Mouse (Mus musculus) hindbrain, embryonic 15.5 days (tissue): ENCODE results near the gene Chsy1. TPM values are rescaled to one million over a fixed set of nuclear protein-coding genes. Genes with fewer than 3 reads are reported as not detected.

ENCODE experiments used
- ATAC-seq: fragments of 200-750 bp; cut with Nextera tagmentation; 2 replicates; pipeline ENCODE4 v1.8.0; 2017; ENCODE audit warnings: low read depth, moderate number of reproducible peaks, moderate TSS enrichment; ENCODE audit not compliant: low FRiP score
- H3K27ac ChIP-seq: fragments of 300-500 bp; sonication (generic); replicated peaks from 2 replicates; pipeline ENCODE4 v1.5.1; 2015; ENCODE audit warnings: mild to moderate bottlenecking, inconsistent platforms
- H3K27me3 ChIP-seq: fragments of 300-500 bp; sonication (generic); 2 replicates; pipeline ENCODE4 v1.6.1; 2015; ENCODE audit warnings: control low read depth, inconsistent platforms
- H3K36me3 ChIP-seq: fragments of 300-500 bp; sonication (generic); 2 replicates; pipeline ENCODE4 v1.6.1; 2015; ENCODE audit warnings: control low read depth, inconsistent platforms
- H3K4me1 ChIP-seq: fragments of 300-500 bp; sonication (generic); replicated peaks from 2 replicates; pipeline ENCODE4 v1.6.1; 2015; ENCODE audit warnings: control low read depth, inconsistent platforms
- H3K4me2 ChIP-seq: fragments of 300-500 bp; sonication (generic); 2 replicates; pipeline ENCODE4 v1.6.1; 2015; ENCODE audit warnings: moderate library complexity, mild to moderate bottlenecking, inconsistent platforms
- H3K4me3 ChIP-seq: fragments of 300-500 bp; sonication (generic); 2 replicates; pipeline ENCODE4 v1.5.1; 2015; ENCODE audit warnings: mild to moderate bottlenecking, inconsistent platforms
- H3K9ac ChIP-seq: fragments of 300-500 bp; sonication (generic); 2 replicates; pipeline ENCODE4 v1.6.1; 2015; ENCODE audit warnings: inconsistent platforms
- H3K9me3 ChIP-seq: fragments of 300-500 bp; sonication (generic); 2 replicates; pipeline ENCODE4 v1.6.1; 2016; ENCODE audit warnings: control low read depth, inconsistent platforms
- WGBS: fragments of 180-500 bp; shearing (Covaris S2); methylation state at CpG from one replicate; pipeline ENCODE4 v1.1.7; 2015; 5-methylcytosine and 5-hydroxymethylcytosine counted together
- polyA plus RNA-seq: library from polyadenylated mRNA; unstranded; fragments of >200 nt; fragmentation: Nextera tagmentation; extraction: Ambion mirVana; gene quantifications from 2 replicates; pipeline ENCODE4 v1.2.1, GENCODE M21; 2015

The Chsy1 gene
- polyA plus RNA-seq, result 9.2 and 10.7 TPM in 2 replicates

GRCm38 (mm10) chr7:66108961-66109854 is at the start of gene Chsy1:
Gene Chsy1 (plus strand): TSS chr7:66109515.
- no peaks in the 10 kb centered on the region; the same call in 1 of the 2 replicates for H3K27me3 ChIP-seq
- H3K4me3 ChIP-seq, result peak within 1 kb of the TSS; percentile 78
- WGBS, result under 1% methylated on average over 110 of the region's 123 CpGs
- peak; percentile 91 for ATAC-seq
- H3K27ac ChIP-seq, result peak within 1 kb of the TSS; percentile 94
- peak within 1 kb of the TSS; percentile 96 for H3K4me2 ChIP-seq
- H3K9me3 ChIP-seq, result no peaks in the 10 kb centered on the region
- H3K9ac ChIP-seq, result peak within 1 kb of the TSS; percentile 79
- peaks cover 35% of the 10 kb centered on the region for H3K4me1 ChIP-seq
- no peaks in the 10 kb centered on the region for H3K36me3 ChIP-seq

DNA sequence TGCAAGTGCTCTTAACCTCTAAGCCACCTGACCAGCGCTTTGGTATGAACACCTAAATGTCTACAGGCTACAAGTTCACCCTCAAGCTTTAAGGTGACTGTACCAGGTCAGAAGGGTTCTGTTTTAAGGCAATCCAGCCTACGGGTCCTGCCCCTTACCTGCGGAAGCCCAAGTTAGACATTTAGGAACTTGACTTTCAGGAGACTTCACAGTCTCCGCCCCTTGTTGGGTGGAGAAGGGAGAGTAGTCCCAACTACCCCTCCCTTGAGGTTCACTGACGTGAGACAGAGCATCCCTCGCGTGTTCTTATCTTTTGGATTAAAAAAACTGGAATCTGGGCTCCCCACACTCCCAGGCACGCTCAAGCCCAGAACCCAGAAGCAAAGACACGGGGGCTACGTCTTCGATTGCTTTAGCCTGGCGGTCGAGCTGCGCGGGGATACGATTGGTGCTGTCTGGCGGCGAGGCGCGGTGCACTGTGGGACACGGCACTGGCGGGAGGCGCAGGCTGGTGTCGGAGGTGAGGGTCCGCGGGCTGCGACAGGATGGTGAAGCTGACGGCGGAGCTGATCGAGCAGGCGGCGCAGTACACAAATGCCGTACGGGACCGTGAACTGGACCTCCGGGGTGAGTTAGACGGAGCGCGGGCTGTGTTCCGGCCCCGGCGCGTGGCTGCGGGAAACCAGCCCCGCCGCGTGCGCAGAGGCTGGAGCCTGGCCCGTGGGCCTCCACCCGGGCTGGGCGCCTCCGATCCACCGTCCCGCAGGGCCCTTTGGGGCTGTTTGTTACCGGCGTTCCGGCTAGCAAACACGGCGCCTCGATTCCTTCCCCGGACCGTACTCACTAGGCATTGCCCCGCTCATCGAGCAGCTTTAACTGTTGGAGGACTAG is 49.0 kb upstream of the Chsy1 start:
- peak overlapping the region; percentile 86 for H3K4me3 ChIP-seq
- peaks cover 20% of the 10 kb centered on the region for H3K4me1 ChIP-seq
- WGBS, result 1% methylated on average over 64 of the region's 64 CpGs
- H3K27ac ChIP-seq, result peak overlapping the region; percentile 76
- 0 out of 2 replicates have a peak, but pooled peaks cover 5% of the 10 kb centered on the region for H3K27me3 ChIP-seq
- ATAC-seq, result peak; percentile 94
- H3K9ac ChIP-seq, result peak overlapping the region; percentile 78
- peak overlapping the region; percentile 89 for H3K4me2 ChIP-seq
- H3K36me3 ChIP-seq, result peaks cover 22% of the 10 kb centered on the region
- H3K9me3 ChIP-seq, result no peaks in the 10 kb centered on the region

GRCm38 (mm10) chr7:66061057-66061456 is 48.3 kb upstream of the Chsy1 start:
- ATAC-seq, result no peak
- 2% methylated on average over 14 of the region's 14 CpGs for WGBS
- peak overlapping the region; percentile 89 for H3K4me2 ChIP-seq

GRCm38 (mm10) chr7:66076411-66076810 is 32.9 kb upstream of the Chsy1 start:
- Histone ChIP-seq H3K27me3 (no peaks in the 10 kb centered on the region), H3K27ac (no peak overlapping the region), H3K9ac (no peak overlapping the region), H3K4me2 (no peak overlapping the region), H3K36me3 (peaks cover 44% of the 10 kb centered on the region), H3K9me3 (no peaks in the 10 kb centered on the region), H3K4me3 (no peak overlapping the region), H3K4me1 (peaks cover 22% of the 10 kb centered on the region)
- WGBS, result 62% methylated on average over 2 of the region's 2 CpGs
- no peak for ATAC-seq

More at GRCm38 (mm10) chr7:66061057-66061456, 48.3 kb upstream of the Chsy1 start:
- H3K4me3 ChIP-seq, result peak overlapping the region; percentile 86
- no peak overlapping the region for H3K27ac ChIP-seq
- H3K4me1 ChIP-seq, result peaks cover 20% of the 10 kb centered on the region
- 0 out of 2 replicates have a peak, but pooled peaks cover 5% of the 10 kb centered on the region for H3K27me3 ChIP-seq
- peak overlapping the region; percentile 78 for H3K9ac ChIP-seq
- peaks cover 28% of the 10 kb centered on the region for H3K36me3 ChIP-seq
- H3K9me3 ChIP-seq, result no peaks in the 10 kb centered on the region

DNA sequence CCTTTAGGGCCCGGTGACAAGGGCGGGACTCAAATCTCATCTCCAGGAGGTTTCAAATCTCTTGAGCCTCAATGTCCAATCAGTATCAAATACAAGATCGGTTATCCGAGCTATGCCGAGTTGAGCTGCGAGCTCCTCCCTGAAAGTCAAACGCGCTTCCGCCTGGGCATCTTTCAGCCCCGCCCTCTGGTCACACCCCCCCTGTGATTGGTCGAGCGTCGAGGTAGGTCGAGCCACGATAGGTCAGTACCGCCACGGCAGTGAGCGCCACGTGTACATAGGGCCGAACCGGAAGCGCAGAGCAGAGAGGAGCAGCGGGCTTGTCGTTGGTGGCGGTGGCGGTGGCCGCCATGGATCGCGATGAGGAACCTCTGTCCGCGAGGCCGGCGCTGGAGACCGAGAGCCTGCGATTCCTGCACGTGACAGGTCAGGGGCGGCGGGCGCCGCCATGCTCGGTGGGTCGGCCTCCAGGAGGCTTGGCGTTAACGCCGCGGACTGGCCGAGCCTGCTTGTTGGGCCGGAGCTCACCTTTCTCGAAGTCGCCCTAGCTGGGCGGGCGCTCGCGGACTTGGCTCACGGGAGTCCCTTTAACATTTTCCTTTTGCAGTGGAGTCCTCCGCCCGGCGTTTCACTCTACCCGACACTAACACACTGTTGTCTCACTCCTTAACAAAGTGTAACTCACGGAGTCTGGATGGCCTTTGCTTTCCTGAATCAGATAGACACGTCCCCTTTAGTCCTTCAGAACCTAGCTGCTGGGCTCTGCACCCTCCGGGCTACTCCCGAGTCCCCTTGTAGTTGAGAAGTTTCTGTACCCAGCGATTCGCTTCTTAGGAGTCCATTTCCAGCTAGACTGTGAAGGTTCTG is 29.7 kb upstream of the Chsy1 start, which contains the start of gene Selenos:
TSS of gene Selenos (plus strand) at position 286 of the 867 bp plus-strand sequence.
- H3K4me2 ChIP-seq, result peak within 1 kb of the TSS; percentile 74
- H3K27ac ChIP-seq, result peak within 1 kb of the TSS; percentile 83
- under 1% methylated on average over 62 of the region's 65 CpGs for WGBS
- peak; percentile 100 for ATAC-seq
- H3K4me1 ChIP-seq, result peaks cover 26% of the 10 kb centered on the region
- H3K9ac ChIP-seq, result peak within 1 kb of the TSS; percentile 53
- H3K36me3 ChIP-seq, result peaks cover 38% of the 10 kb centered on the region
- H3K4me3 ChIP-seq, result peak within 1 kb of the TSS; percentile 60
- H3K9me3 ChIP-seq, result no peaks in the 10 kb centered on the region
- no peaks in the 10 kb centered on the region for H3K27me3 ChIP-seq

GRCm38 (mm10) chr7:66080231-66080613 is 29.1 kb upstream of the Chsy1 start:
- peak overlapping the region; percentile 60 for H3K4me3 ChIP-seq
- 34% methylated on average over 5 of the region's 5 CpGs for WGBS
- H3K4me1 ChIP-seq, result peaks cover 26% of the 10 kb centered on the region
- H3K9ac ChIP-seq, result peak overlapping the region; percentile 53
- H3K4me2 ChIP-seq, result peak overlapping the region; percentile 74
- peak overlapping the region; percentile 76 for H3K27ac ChIP-seq
- H3K9me3 ChIP-seq, result no peaks in the 10 kb centered on the region
- no peaks in the 10 kb centered on the region for H3K27me3 ChIP-seq
- H3K36me3 ChIP-seq, result peaks cover 38% of the 10 kb centered on the region
- ATAC-seq, result no peak

- Histone ChIP-seq H3K9me3 (no peaks in the 10 kb centered on the region), H3K27me3 (no peaks in the 10 kb centered on the region), H3K27ac (no peak overlapping the region), H3K36me3 (peaks cover 59% of the 10 kb centered on the region), H3K4me1 (peaks cover 21% of the 10 kb centered on the region), H3K4me3 (no peak overlapping the region), H3K9ac (no peak overlapping the region), H3K4me2 (no peak overlapping the region)
- WGBS, result 91% methylated on average over 6 of the region's 6 CpGs
- ATAC-seq, result no peak
Measured at GRCm38 (mm10) chr7:66083757-66084156, 25.6 kb upstream of the Chsy1 start.

DNA sequence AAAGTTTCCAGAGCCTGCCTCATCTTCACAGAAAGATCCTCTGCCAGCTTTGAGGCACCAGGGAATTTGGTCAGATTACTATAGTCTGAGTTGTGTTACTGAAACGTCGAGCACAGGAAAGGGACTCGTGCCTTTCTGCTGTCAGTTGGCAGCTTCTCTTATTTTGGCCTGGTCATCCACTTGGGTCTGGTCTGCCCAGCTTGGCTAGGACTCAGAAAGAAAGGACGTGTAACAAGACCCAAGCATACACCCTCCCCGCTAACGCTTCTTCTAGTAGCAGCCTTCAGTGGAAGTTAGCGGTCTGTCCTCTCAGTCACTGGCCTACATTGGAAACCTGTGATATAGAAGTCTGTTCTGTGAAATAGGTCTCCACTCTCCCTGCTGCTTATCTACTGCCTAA is 24.8 kb upstream of the Chsy1 start:
- peaks cover 19% of the 10 kb centered on the region for H3K4me1 ChIP-seq
- no peak overlapping the region for H3K9ac ChIP-seq
- no peak overlapping the region for H3K4me3 ChIP-seq
- H3K36me3 ChIP-seq, result peaks cover 66% of the 10 kb centered on the region
- no peak for ATAC-seq
- 84% methylated on average over 7 of the region's 7 CpGs for WGBS
- H3K27me3 ChIP-seq, result no peaks in the 10 kb centered on the region
- H3K4me2 ChIP-seq, result no peak overlapping the region
- no peak overlapping the region for H3K27ac ChIP-seq
- H3K9me3 ChIP-seq, result no peaks in the 10 kb centered on the region

DNA sequence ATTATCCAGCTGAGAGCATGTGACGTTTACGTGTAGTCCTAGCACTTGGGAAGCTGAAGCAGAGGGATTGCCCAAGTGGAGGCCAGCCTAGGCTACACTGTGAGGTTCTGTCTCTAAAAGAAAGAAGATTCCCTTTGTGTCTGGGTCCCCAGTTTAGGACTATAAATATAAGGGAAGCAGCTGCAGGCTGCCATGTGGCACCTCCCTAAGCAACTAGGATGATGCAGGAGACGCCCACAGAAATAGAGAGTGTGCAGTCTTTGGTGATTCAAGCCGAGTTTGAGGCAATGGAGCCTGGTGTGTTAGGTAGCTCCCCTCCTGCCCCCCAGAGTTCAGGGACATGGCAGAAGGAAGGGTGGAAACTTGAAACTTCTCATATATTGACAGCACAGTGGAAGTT is 21.7 kb upstream of the Chsy1 start:
- no peak overlapping the region for H3K27ac ChIP-seq
- H3K9ac ChIP-seq, result no peak overlapping the region
- ATAC-seq, result no peak
- no peak overlapping the region for H3K4me2 ChIP-seq
- H3K27me3 ChIP-seq, result no peaks in the 10 kb centered on the region
- H3K4me1 ChIP-seq, result no peaks in the 10 kb centered on the region
- H3K9me3 ChIP-seq, result no peaks in the 10 kb centered on the region
- no peak overlapping the region for H3K4me3 ChIP-seq
- WGBS, result 93% methylated on average over 4 of the region's 4 CpGs
- peaks cover 83% of the 10 kb centered on the region for H3K36me3 ChIP-seq

DNA sequence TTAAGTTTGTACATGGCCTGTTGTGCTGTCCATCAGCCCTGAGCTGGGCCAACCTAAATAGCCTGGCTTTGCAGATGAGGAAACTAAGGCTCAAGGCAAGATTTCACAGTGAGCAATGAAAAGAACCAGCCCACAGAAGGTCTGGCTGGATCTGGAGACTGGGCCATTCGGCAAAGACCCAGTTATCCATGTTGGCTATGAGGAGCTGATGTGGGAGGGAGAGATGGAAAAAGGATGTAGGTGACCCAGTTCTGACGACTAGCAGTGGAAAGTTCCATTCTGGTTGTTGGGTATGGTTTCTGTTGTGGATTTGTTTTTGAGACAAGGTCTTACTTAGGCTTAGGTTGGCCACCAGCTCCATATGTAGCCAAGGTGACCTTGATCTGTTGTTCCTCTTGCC is 21.2 kb upstream of the Chsy1 start:
- 91% methylated on average over 2 of the region's 2 CpGs for WGBS
- no peak for ATAC-seq
- Histone ChIP-seq H3K4me1 (no peaks in the 10 kb centered on the region), H3K36me3 (peaks cover 82% of the 10 kb centered on the region), H3K4me3 (no peak overlapping the region), H3K27me3 (no peaks in the 10 kb centered on the region), H3K9me3 (no peaks in the 10 kb centered on the region), H3K9ac (no peak overlapping the region), H3K4me2 (no peak overlapping the region), H3K27ac (no peak overlapping the region)

DNA sequence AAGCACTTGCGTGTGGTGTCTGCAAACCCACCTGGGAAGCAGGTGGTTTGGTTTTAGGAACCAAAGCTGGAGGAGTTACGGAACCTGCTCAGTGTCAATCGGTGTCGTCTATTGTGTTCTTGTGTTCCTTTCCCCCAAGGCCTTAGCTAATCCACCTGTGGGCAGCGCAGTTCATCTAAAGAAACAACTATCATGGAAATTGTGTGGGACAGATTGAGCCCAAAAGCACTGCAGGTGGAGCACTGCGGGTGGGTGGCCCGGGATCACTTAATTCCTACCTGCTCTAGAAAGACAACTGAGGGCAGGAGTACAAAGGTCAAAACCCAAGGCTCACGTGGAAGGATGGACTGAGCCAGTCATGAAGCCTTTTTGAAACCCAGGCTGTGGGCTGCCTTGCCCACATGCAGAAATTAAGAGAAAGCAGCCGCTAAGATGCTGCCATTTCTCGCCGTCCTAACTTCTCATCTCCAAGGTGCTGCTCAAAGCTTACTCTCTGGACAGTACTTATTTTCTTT is 18.6 kb upstream of the Chsy1 start:
- Histone ChIP-seq H3K9ac (no peak overlapping the region), H3K36me3 (peaks cover 56% of the 10 kb centered on the region), H3K4me3 (no peak overlapping the region), H3K9me3 (no peaks in the 10 kb centered on the region), H3K4me2 (no peak overlapping the region), H3K27me3 (no peaks in the 10 kb centered on the region), H3K4me1 (no peaks in the 10 kb centered on the region), H3K27ac (no peak overlapping the region)
- ATAC-seq, result no peak
- WGBS, result 85% methylated on average over 11 of the region's 11 CpGs
